Mouse (Mus musculus) induced T-regulatory cell, adult 2 months (primary cell): ENCODE measurements at regions not wholly inside any gene's neighbourhood (a gene's known extent, or its start where the extent isn't known, plus 50 kb on each side); places are given as distances from the start of the nearest gene placed in this dataset.

ENCODE experiments used
- DNase-seq: peaks from one replicate; pipeline ENCODE4 v3.0.0-alpha.2; 2012; ENCODE audit warnings: low read depth

- no peak for DNase-seq
Measured at GRCm38 (mm10) chr11:94882687-94883383, 53.2 kb upstream of the Col1a1 start.

- DNase-seq: no peak
Measured at GRCm38 (mm10) chr11:94881982-94882686, 53.9 kb upstream of the Col1a1 start.

GRCm38 (mm10) chr11:94880896-94881840 is 54.9 kb upstream of the Col1a1 start:
- DNase-seq: no peak

- no peak for DNase-seq
Measured at GRCm38 (mm10) chr11:94876707-94877106, 59.3 kb upstream of the Col1a1 start.

GRCm38 (mm10) chr11:94875026-94875425 is 61.0 kb upstream of the Col1a1 start:
- DNase-seq: no peak

- no peak for DNase-seq
Measured at GRCm38 (mm10) chr11:94874155-94874561, 61.9 kb upstream of the Col1a1 start.

- no peak for DNase-seq
Measured at GRCm38 (mm10) chr11:94873693-94874092, 62.3 kb upstream of the Col1a1 start.

GRCm38 (mm10) chr11:94872921-94873320 is 63.1 kb upstream of the Col1a1 start:
- DNase-seq: no peak

GRCm38 (mm10) chr11:94870341-94870740 is 65.7 kb upstream of the Col1a1 start:
- peak; percentile 67 for DNase-seq

GRCm38 (mm10) chr11:94869866-94870265 is 66.2 kb upstream of the Col1a1 start:
- DNase-seq: peak; percentile 43

- DNase-seq: peak; percentile 71
Measured at GRCm38 (mm10) chr11:94866176-94866967, 69.7 kb upstream of the Col1a1 start.

- no peak for DNase-seq
Measured at GRCm38 (mm10) chr11:94850129-94850528, 67.6 kb upstream of the Tmem92 start.

GRCm38 (mm10) chr11:94839133-94839532 is 56.6 kb upstream of the Tmem92 start:
- no peak for DNase-seq

- DNase-seq: peak; percentile 36
Measured at GRCm38 (mm10) chr11:94838140-94838539, 55.6 kb upstream of the Tmem92 start.

GRCm38 (mm10) chr11:94836347-94836746 is 53.8 kb upstream of the Tmem92 start:
- DNase-seq: no peak

GRCm38 (mm10) chr11:94832246-94832985 is 49.9 kb upstream of the Tmem92 start:
- peak; percentile 67 for DNase-seq
